Mouse (Mus musculus) intestine, embryonic 16.5 days (tissue): ENCODE results near the gene Rmnd5b. TPM values are rescaled to one million over a fixed set of nuclear protein-coding genes. Genes with fewer than 3 reads are reported as not detected.

ENCODE experiments used
- ATAC-seq: fragments of 200-750 bp; cut with Nextera tagmentation; 2 replicates; pipeline ENCODE4 v1.8.0; 2017; ENCODE audit warnings: moderate TSS enrichment, moderate library complexity
- H3K27ac ChIP-seq: fragments of 300-500 bp; sonication (generic); 2 replicates; pipeline ENCODE4 v1.5.1; 2014; ENCODE audit warnings: mild to moderate bottlenecking, low read length
- H3K27me3 ChIP-seq: fragments of 300-500 bp; sonication (generic); replicated peaks from 2 replicates; pipeline ENCODE4 v1.6.1; 2014; ENCODE audit warnings: low read length, control low read depth, mixed read lengths; ENCODE audit not compliant: control insufficient read depth, insufficient read depth
- H3K36me3 ChIP-seq: fragments of 300-500 bp; sonication (generic); 2 replicates; pipeline ENCODE4 v1.6.1; 2014; ENCODE audit warnings: low read length, control low read depth; ENCODE audit not compliant: control insufficient read depth, insufficient read depth
- H3K4me1 ChIP-seq: fragments of 300-500 bp; sonication (generic); 2 replicates; pipeline ENCODE4 v1.6.1; 2014; ENCODE audit warnings: low read length, control low read depth, mixed read lengths; ENCODE audit not compliant: control insufficient read depth, insufficient read depth
- H3K4me2 ChIP-seq: fragments of 300-500 bp; sonication (generic); 2 replicates; pipeline ENCODE4 v1.6.1; 2014; ENCODE audit warnings: low read depth, low read length, control low read depth
- H3K4me3 ChIP-seq: fragments of 300-500 bp; sonication (generic); 2 replicates; pipeline ENCODE4 v1.5.1; 2014; ENCODE audit warnings: mild to moderate bottlenecking, low read length
- H3K9ac ChIP-seq: fragments of 300-500 bp; sonication (generic); 2 replicates; pipeline ENCODE4 v1.6.1; 2014; ENCODE audit warnings: low read depth, low read length
- H3K9me3 ChIP-seq: fragments of 300-500 bp; sonication (generic); 2 replicates; pipeline ENCODE4 v1.6.1; 2016; ENCODE audit warnings: low read length, control low read depth; ENCODE audit not compliant: control insufficient read depth
- WGBS: fragments of 180-500 bp; shearing (Covaris S2); extraction: QIAGEN DNeasy Blood & Tissue Kit; methylation state at CpG from one replicate; pipeline ENCODE4 v1.1.7; 2014; 5-methylcytosine and 5-hydroxymethylcytosine counted together
- polyA plus RNA-seq: library from polyadenylated mRNA; unstranded; fragments of >200 nt; fragmentation: Nextera tagmentation; extraction: Ambion mirVana; gene quantifications from 2 replicates; pipeline ENCODE4 v1.2.1, GENCODE M21; 2015

Rmnd5b gene
- polyA plus RNA-seq, 1 experiment from 2014 or later: 44.4 TPM

- no peaks in the 10 kb centered on the region for H3K9me3 ChIP-seq
- H3K36me3 ChIP-seq: peaks cover 6% of the 10 kb centered on the region; the same call in 1 of the 2 replicates
- WGBS: 72% methylated on average over 16 of the region's 16 CpGs
- H3K27ac ChIP-seq: no peak overlapping the region
- no peak overlapping the region for H3K4me2 ChIP-seq
- no peak overlapping the region for H3K4me3 ChIP-seq
- ATAC-seq: no peak
- peaks cover 31% of the 10 kb centered on the region for H3K4me1 ChIP-seq
- H3K27me3 ChIP-seq: no peaks in the 10 kb centered on the region
- 0 out of 2 replicates have a peak overlapping the region, but pooled peaks have one; percentile 14 for H3K9ac ChIP-seq
These were observed 8.5 kb upstream of the Rmnd5b start for GRCm38 (mm10) chr11:51644217-51644616.

GRCm38 (mm10) chr11:51643761-51644160, 8.1 kb upstream of the Rmnd5b start:
- Histone ChIP-seq H3K27ac (peak overlapping the region; percentile 28; the same call in 1 of the 2 replicates), H3K4me3 (no peak overlapping the region)
- WGBS: 56% methylated on average over 15 of the region's 15 CpGs

GRCm38 (mm10) chr11:51643202-51643601, 7.5 kb upstream of the Rmnd5b start:
- WGBS: 68% methylated on average over 9 of the region's 9 CpGs
- peaks cover 6% of the 10 kb centered on the region; the same call in 1 of the 2 replicates for H3K36me3 ChIP-seq
- H3K4me3 ChIP-seq: no peak overlapping the region
- peak overlapping the region; percentile 14; the same call in 1 of the 2 replicates for H3K9ac ChIP-seq
- H3K27me3 ChIP-seq: no peaks in the 10 kb centered on the region
- no peaks in the 10 kb centered on the region for H3K9me3 ChIP-seq
- H3K4me1 ChIP-seq: peaks cover 20% of the 10 kb centered on the region
- ATAC-seq: no peak
- H3K27ac ChIP-seq: no peak overlapping the region
- no peak overlapping the region for H3K4me2 ChIP-seq

More at GRCm38 (mm10) chr11:51643761-51644160, 8.1 kb upstream of the Rmnd5b start:
- Histone ChIP-seq H3K4me2 (no peak overlapping the region), H3K9me3 (no peaks in the 10 kb centered on the region), H3K36me3 (peaks cover 6% of the 10 kb centered on the region; the same call in 1 of the 2 replicates), H3K9ac (peak overlapping the region; percentile 14; the same call in 1 of the 2 replicates), H3K4me1 (peaks cover 26% of the 10 kb centered on the region), H3K27me3 (no peaks in the 10 kb centered on the region)
- no peak for ATAC-seq

- WGBS: 82% methylated on average over 7 of the region's 7 CpGs
- Histone ChIP-seq H3K9ac (no peak overlapping the region), H3K4me3 (no peak overlapping the region), H3K4me1 (peaks cover 19% of the 10 kb centered on the region), H3K27ac (0 out of 2 replicates have a peak overlapping the region, but pooled peaks have one; percentile 4), H3K4me2 (no peak overlapping the region), H3K9me3 (no peaks in the 10 kb centered on the region), H3K27me3 (no peaks in the 10 kb centered on the region), H3K36me3 (peaks cover 6% of the 10 kb centered on the region; the same call in 1 of the 2 replicates)
- ATAC-seq: no peak
These were observed 5.1 kb upstream of the Rmnd5b start for GRCm38 (mm10) chr11:51640748-51641147.

- H3K27ac ChIP-seq: 0 out of 2 replicates have a peak overlapping the region, but pooled peaks have one; percentile 43
- H3K9me3 ChIP-seq: no peaks in the 10 kb centered on the region
- H3K9ac ChIP-seq: 0 out of 2 replicates have a peak overlapping the region, but pooled peaks have one; percentile 31
- peaks cover under 1% of the 10 kb centered on the region; the same call in 1 of the 2 replicates for H3K36me3 ChIP-seq
- H3K4me2 ChIP-seq: peak overlapping the region; percentile 26; the same call in 1 of the 2 replicates
- no peak for ATAC-seq
- no peaks in the 10 kb centered on the region for H3K27me3 ChIP-seq
- peaks cover 20% of the 10 kb centered on the region for H3K4me1 ChIP-seq
- 70% methylated on average over 5 of the region's 5 CpGs for WGBS
- no peak overlapping the region for H3K4me3 ChIP-seq
These were observed 2.8 kb upstream of the Rmnd5b start for GRCm38 (mm10) chr11:51638497-51638896.

GRCm38 (mm10) chr11:51637971-51638414, 2.3 kb upstream of the Rmnd5b start:
- H3K9ac ChIP-seq: peak overlapping the region; percentile 31; the same call in 1 of the 2 replicates
- WGBS: 10% methylated on average over 17 of the region's 17 CpGs
- H3K4me3 ChIP-seq: 0 out of 2 replicates have a peak overlapping the region, but pooled peaks have one; percentile 13
- H3K27me3 ChIP-seq: no peaks in the 10 kb centered on the region
- H3K27ac ChIP-seq: peak overlapping the region; percentile 43; the same call in 1 of the 2 replicates
- peak overlapping the region; percentile 26 for H3K4me2 ChIP-seq
- ATAC-seq: no peak
- H3K9me3 ChIP-seq: no peaks in the 10 kb centered on the region
- H3K36me3 ChIP-seq: no peaks in the 10 kb centered on the region
- H3K4me1 ChIP-seq: peaks cover 16% of the 10 kb centered on the region

- Histone ChIP-seq H3K9ac (peak overlapping the region; percentile 86), H3K27me3 (no peaks in the 10 kb centered on the region), H3K4me2 (peak overlapping the region; percentile 81), H3K9me3 (no peaks in the 10 kb centered on the region), H3K27ac (peak overlapping the region; percentile 88), H3K36me3 (no peaks in the 10 kb centered on the region), H3K4me3 (peak overlapping the region; percentile 61), H3K4me1 (peaks cover 16% of the 10 kb centered on the region)
- peak; percentile 39 for ATAC-seq
- 3% methylated on average over 6 of the region's 6 CpGs for WGBS
These were observed 608 bp upstream of the Rmnd5b start for GRCm38 (mm10) chr11:51636323-51636684.

GRCm38 (mm10) chr11:51635127-51635524, 570 bp downstream of the Rmnd5b start:
- Histone ChIP-seq H3K4me1 (peaks cover 10% of the 10 kb centered on the region), H3K27ac (peak overlapping the region; percentile 88), H3K9ac (peak overlapping the region; percentile 86), H3K9me3 (no peaks in the 10 kb centered on the region), H3K27me3 (no peaks in the 10 kb centered on the region), H3K4me3 (peak overlapping the region; percentile 61), H3K4me2 (peak overlapping the region; percentile 81), H3K36me3 (no peaks in the 10 kb centered on the region)
- WGBS: 14% methylated on average over 6 of the region's 6 CpGs
- peak; percentile 2; the same call in 1 of the 2 replicates for ATAC-seq

GRCm38 (mm10) chr11:51633721-51634120, 2.0 kb downstream of the Rmnd5b start:
- Histone ChIP-seq H3K4me2 (no peak overlapping the region), H3K27ac (no peak overlapping the region), H3K4me3 (no peak overlapping the region), H3K27me3 (no peaks in the 10 kb centered on the region), H3K4me1 (peaks cover 10% of the 10 kb centered on the region), H3K36me3 (peaks cover under 1% of the 10 kb centered on the region; the same call in 1 of the 2 replicates), H3K9me3 (no peaks in the 10 kb centered on the region), H3K9ac (no peak overlapping the region)
- ATAC-seq: no peak
- 92% methylated on average over 3 of the region's 3 CpGs for WGBS
